Mouse (Mus musculus) layer of hippocampus, adult 9-11 months (tissue): Measurements from ENCODE around the gene Cyp2a4.
"Not testable (repeated sequence)": the region's sequence is repeated elsewhere in the genome, so short reads cannot be mapped to it uniquely, and the experiment has no call there.

ENCODE experiments used
- DNase-seq: peaks from one replicate; pipeline ENCODE4 v3.0.0; 2022

Cyp2a4 gene

DNA sequence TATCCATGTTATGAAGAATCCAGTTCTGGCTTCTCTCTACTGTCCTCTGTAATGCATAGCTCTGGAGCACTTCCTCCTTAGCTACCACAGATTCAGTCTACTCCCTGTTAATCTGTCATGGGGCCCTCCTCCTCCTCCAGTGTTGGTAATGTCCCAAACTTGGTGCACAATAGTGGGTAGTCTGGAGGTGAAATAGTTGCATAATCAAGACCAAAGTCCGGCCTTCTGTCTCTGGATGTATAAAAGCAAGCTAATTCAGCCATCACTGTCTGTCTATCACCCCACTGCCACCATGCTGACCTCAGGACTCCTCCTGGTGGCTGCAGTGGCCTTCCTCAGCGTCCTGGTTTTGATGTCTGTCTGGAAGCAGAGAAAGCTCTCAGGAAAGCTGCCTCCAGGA lies at the start of gene Cyp2a4:
Cyp2a4 (plus strand) TSS at position 244 of the 400 bp plus-strand sequence.
- DNase-seq: not testable (repeated sequence)

DNA sequence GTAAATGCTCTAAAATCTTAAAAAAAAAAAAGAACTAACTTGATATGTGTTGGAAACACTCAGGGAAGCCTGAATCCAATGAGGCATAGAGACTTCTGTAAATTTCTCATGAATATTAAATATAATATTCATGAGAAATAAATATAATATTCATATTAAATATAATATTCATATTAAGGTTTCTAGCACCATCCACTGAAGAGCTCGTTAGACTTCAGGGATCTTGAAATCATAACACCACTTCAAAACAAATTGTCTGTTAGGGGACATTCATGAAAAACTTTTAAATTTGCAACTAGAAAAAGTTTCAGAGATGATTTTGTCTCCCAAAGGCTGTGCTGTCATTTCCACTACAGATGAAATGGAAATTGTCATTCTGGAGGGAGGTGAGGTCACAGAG lies 46.9 kb upstream of the Cyp2a4 start, which contains the start of gene Vmn1r184:
Vmn1r184 (plus strand) TSS at position 301 of the 400 bp plus-strand sequence.
- DNase-seq: not testable (repeated sequence)

DNA sequence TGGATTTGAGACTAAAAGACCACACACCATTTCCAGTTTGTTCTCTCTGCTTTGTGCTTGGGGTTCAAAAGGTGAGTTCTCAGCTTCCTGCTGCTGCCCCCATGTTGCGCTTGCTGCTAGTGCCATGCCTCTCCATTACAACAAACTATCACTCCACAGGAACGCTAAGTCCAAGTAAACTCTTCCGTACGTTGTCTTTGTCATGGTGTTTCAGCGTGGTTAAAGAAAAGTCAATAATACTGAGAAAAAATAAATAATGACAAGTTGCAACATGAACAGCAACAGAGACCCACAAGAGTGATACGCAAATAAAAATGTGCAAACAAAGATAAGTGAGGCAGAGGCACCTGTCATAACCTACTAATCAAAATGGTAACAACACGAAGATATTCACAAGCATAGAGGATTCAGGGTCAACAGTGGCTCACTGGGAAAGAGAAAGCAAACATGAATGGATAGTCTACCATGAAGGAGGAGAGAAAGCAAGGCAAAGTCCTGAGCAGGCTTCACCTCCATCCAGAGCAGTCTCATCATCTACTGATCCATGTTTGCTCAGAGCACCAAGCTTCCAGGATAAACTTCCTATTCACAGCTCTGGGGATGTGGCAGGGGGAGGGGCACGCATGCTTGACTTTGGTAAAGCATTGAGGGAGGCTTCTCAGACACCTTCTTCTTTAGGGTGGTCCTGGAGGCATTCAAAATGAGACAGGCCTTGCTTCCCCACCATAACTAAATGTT lies 3.4 kb upstream of the Cyp2a4 start:
- not testable (repeated sequence) for DNase-seq

DNA sequence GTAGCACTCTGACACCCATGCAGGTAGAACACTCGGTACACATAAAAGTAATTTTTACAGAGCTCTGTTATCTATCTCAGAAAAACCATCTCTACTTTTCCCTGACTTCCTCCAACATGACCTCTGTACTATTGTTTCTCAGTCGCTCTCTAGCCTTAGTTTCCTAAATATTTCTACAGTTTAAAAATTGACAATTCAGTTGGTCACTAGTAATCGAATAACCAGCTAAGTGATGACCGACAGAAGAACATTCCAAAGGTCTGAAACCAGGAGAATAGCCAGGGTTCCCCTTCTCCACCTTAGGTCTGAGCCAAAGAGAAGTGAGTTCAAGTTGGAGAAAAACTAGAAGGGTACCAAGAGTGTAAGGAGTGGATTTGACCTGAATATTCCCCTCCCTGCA lies 4.8 kb downstream of the Cyp2a4 start:
- not testable (repeated sequence) for DNase-seq

DNA sequence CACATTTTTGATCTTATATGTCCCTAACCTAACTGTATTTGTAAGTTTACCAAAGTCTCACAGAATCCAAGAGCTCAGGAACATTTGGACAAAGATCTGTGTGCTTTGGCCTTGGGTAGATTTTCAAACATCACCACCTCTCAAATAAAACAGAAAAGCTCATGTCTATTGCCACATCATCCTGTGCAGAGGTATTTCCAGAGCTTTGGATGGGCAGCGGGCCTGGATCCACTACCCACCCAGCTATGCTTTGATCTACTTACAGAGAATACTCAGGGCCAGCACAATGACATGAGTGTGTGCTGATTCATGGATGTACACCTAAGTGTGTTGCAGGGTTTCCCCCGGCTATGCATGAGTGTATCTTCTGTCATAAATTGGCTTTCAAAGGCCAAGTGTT lies 8.2 kb downstream of the Cyp2a4 start:
- not testable (repeated sequence) for DNase-seq

DNA sequence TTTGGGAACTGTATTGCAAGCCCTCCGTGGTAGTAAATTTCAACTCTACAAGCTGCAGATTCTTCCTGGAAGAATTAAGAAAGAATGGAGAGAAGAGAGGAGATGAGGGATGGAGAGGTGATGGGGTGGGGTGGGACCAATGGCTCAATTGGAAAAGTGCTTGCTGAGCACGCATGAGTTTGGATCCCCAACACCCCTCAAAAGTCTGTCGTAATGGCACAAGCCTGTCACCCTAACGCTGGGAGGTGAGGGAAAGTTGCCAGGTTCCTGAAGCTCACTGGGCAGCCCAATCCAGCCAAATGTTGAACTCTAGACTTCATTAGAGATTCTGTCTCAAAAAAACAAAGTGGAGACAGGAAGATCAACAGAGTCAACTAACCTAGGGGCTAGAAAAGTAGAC lies 8.8 kb downstream of the Cyp2a4 start:
- DNase-seq: not testable (repeated sequence)

DNA sequence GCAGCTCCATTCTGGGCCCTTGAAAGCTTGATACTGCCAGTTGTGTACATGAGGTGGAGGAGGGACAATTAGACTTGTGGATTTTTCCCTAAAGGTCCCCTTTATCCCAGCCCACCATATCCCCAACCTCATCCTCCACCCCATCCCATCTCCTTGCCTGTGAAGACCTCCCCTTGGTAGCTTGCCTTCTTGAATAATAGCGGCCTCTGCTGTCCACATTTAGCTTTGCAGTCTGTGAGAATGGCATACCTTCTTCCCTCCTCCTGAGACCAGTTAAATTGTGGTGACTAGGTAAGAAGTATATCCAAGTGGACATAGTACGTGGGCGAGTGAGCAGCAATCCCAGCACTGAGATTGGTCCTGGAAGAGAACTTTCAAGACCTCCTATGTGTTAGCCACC lies 13.4 kb downstream of the Cyp2a4 start:
- DNase-seq: not testable (repeated sequence)

DNA sequence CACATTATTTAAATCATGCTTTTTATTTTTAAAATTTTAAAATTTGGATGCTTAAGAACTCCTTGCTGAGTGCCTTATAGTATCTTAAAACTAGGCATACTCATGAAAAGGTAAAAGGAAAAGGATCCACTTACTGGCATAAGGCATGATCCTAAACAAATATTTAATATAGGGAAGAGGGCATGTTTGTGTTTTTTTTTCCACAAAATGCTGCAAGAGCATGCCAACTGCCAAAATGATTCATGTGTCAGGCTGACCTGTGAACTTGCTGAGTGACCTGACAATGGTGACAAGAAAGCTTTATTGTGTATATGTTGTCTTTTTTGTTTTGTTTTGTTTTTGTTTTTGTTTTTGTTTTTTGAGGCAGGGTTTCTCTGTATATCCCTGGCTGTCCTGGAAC lies 43.2 kb downstream of the Cyp2a4 start:
- DNase-seq: not testable (repeated sequence)

DNA sequence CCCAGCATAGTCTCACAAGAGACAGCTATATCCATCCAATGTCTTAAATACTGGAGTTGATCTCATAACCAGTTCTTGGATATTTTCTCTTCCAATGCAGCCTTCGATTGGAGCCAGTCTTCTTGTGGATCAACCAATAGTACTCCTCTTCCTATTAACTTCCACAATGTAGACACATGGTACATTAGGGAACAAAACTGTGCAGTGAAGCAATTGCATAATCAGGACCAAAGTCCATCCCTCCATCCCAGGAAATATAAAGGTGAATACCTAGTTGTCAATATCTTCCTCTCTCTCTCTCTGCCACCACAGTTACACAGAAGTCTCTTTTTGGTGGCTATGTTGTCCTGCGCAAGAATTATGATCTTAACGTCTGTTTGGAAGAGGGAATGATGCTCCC lies 45.3 kb downstream of the Cyp2a4 start:
- DNase-seq: not testable (repeated sequence)

DNA sequence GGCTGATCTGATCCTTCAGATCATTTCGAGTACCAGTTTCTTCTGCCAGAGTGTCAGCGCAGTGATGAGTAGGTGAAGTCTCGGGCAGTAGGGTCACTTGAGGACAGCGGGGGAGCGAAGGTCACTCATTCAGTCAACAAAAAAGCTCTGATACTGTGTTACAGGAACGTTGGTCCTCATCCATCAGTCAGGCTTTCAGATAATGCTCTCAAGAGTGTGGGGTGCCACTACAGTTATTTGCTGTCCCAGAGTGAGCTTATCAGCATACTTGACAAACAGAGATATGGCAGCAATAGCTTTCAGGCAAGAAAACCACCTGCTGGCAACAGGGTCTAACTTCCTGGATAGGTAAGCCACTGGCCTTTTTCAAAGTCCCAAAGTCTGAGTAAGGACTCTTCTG lies 49.8 kb downstream of the Cyp2a4 start:
- DNase-seq: not testable (repeated sequence)
